Mouse (Mus musculus) MEL (cell line): ENCODE data around the gene Msx2. TPM values are rescaled to one million over a fixed set of nuclear protein-coding genes. Genes with fewer than 3 reads are reported as not detected.
A peak's percentile ranks its signal among the peaks of the same experiment; 100 is the strongest.

Source experiments
- DNase-seq: peaks from one replicate; pipeline ENCODE4 v3.0.0; 2011; ENCODE audit warnings: low read depth, low spot score
- H3K27ac ChIP-seq: 2 replicates; pipeline ENCODE4 v1.5.1; 2012; ENCODE audit warnings: low read depth, mild to moderate bottlenecking, control low read depth, low read length, moderate library complexity; ENCODE audit not compliant: control insufficient read depth
- H3K27me3 ChIP-seq, 2 experiments: fragments of 150-350 bp in 1 of 2; sonication (generic) in 1 of 2; 2 replicates each; pipeline ENCODE4 v1.6.1; 2012; ENCODE audit warnings: low read length in 2 of 2, mild to moderate bottlenecking in 2 of 2, improper control_type of control experiment in 1 of 2, moderate library complexity in 1 of 2; ENCODE audit not compliant: insufficient read depth in 2 of 2, control insufficient read depth in 1 of 2
- H3K36me3 ChIP-seq, 2 experiments: 2 replicates each; pipeline ENCODE4 v1.6.1; 2012 to 2014; ENCODE audit warnings: low read length in 2 of 2, improper control_type of control experiment in 1 of 2, inconsistent platforms in 1 of 2, mild to moderate bottlenecking in 1 of 2; ENCODE audit not compliant: insufficient read depth in 2 of 2, control insufficient read depth in 1 of 2
- H3K4me1 ChIP-seq, 2 experiments: fragments of 150-350 bp in 1 of 2; sonication (generic) in 1 of 2; 2 replicates each; pipeline ENCODE4 v1.6.1; 2012; ENCODE audit warnings: low read length in 2 of 2, improper control_type of control experiment in 1 of 2, mild to moderate bottlenecking in 1 of 2; ENCODE audit not compliant: insufficient read depth in 2 of 2, control insufficient read depth in 1 of 2
- H3K4me3 ChIP-seq, 2 experiments: fragments of 150-350 bp in 1 of 2; sonication (generic) in 1 of 2; 2 replicates each; pipeline ENCODE4 v1.5.1; 2012; ENCODE audit warnings: low read depth in 2 of 2, low read length in 2 of 2, mild to moderate bottlenecking in 2 of 2, moderate library complexity in 2 of 2, control low read depth in 1 of 2, improper control_type of control experiment in 1 of 2; ENCODE audit not compliant: control insufficient read depth in 1 of 2, insufficient read depth in 1 of 2
- H3K79me2 ChIP-seq: 2 replicates; pipeline ENCODE4 v1.6.1; 2012; ENCODE audit warnings: mild to moderate bottlenecking, low read length, moderate library complexity; ENCODE audit not compliant: control insufficient read depth, poor library complexity, insufficient read depth
- H3K9ac ChIP-seq: 2 replicates; pipeline ENCODE4 v1.6.1; 2012; ENCODE audit warnings: low read depth, mild to moderate bottlenecking, control low read depth, low read length, moderate library complexity; ENCODE audit not compliant: control insufficient read depth, poor library complexity, severe bottlenecking
- H3K9me3 ChIP-seq: fragments of 150-350 bp; sonication (generic); replicated peaks from 2 replicates; pipeline ENCODE4 v1.6.1; 2012; ENCODE audit warnings: mild to moderate bottlenecking, low read length, improper control_type of control experiment, moderate library complexity; ENCODE audit not compliant: insufficient read depth
- CHD2 ChIP-seq: IDR thresholded peaks from 2 replicates; pipeline ENCODE4 v1.6.1; 2011; ENCODE audit warnings: low read length, improper control_type of control experiment
- CTCF ChIP-seq, 3 experiments: IDR thresholded peaks in 2 of 3; conservative IDR thresholded peaks in 1 of 3; 2 replicates each; pipeline ENCODE4 v1.5.1; 2011 to 2012; ENCODE audit warnings: low read length in 3 of 3, low read depth in 2 of 3, mild to moderate bottlenecking in 2 of 3, improper control_type of control experiment in 1 of 3, inconsistent platforms in 1 of 3, mixed read lengths in 1 of 3, moderate library complexity in 1 of 3; ENCODE audit not compliant: control insufficient read depth in 1 of 3, insufficient read depth in 1 of 3, poor library complexity in 1 of 3, severe bottlenecking in 1 of 3
- ELF1 ChIP-seq: IDR thresholded peaks from 2 replicates; pipeline ENCODE4 v1.6.1; 2014; ENCODE audit warnings: low read depth, mild to moderate bottlenecking, inconsistent platforms, low read length, improper control_type of control experiment, moderate library complexity
- EP300 ChIP-seq, 2 experiments: IDR thresholded peaks; 2 replicates each; pipeline ENCODE4 v1.6.1; 2011; ENCODE audit warnings: improper control_type of control experiment in 2 of 2, low read length in 2 of 2, low read depth in 1 of 2, mild to moderate bottlenecking in 1 of 2
- ETS1 ChIP-seq: IDR thresholded peaks from 2 replicates; pipeline ENCODE4 v1.6.1; 2012; ENCODE audit warnings: low read depth, mild to moderate bottlenecking, inconsistent platforms, low read length, improper control_type of control experiment, moderate library complexity
- GABPA ChIP-seq: IDR thresholded peaks from 2 replicates; pipeline ENCODE4 v1.6.1; 2012; ENCODE audit warnings: low read depth, mild to moderate bottlenecking, inconsistent platforms, low read length, improper control_type of control experiment, moderate library complexity
- HCFC1 ChIP-seq: IDR thresholded peaks from 2 replicates; pipeline ENCODE4 v1.6.1; 2012; ENCODE audit warnings: low read depth, mild to moderate bottlenecking, inconsistent platforms, low read length, improper control_type of control experiment, moderate library complexity
- JUND ChIP-seq: IDR thresholded peaks from 2 replicates; pipeline ENCODE4 v1.6.1; 2011; ENCODE audit warnings: low read depth, mild to moderate bottlenecking, improper control_type of control experiment, low read length
- KAT2A ChIP-seq: conservative IDR thresholded peaks from 2 replicates; pipeline ENCODE4 v1.6.1; 2012; ENCODE audit warnings: low read depth, low read length, improper control_type of control experiment, inconsistent platforms
- MAZ ChIP-seq: IDR thresholded peaks from 2 replicates; pipeline ENCODE4 v1.6.1; 2012; ENCODE audit warnings: low read depth, mild to moderate bottlenecking, inconsistent platforms, low read length, improper control_type of control experiment
- MEF2A ChIP-seq: IDR thresholded peaks from 2 replicates; pipeline ENCODE4 v1.6.1; 2014; ENCODE audit warnings: low read depth, mild to moderate bottlenecking, inconsistent platforms, low read length, improper control_type of control experiment; ENCODE audit not compliant: poor library complexity, insufficient replicate concordance, severe bottlenecking; ENCODE audit errors: extremely low read depth
- MYB ChIP-seq: IDR thresholded peaks from 2 replicates; pipeline ENCODE4 v1.6.1; 2011; ENCODE audit warnings: mild to moderate bottlenecking, low read depth, low read length, improper control_type of control experiment
- MYC ChIP-seq: IDR thresholded peaks from 2 replicates; pipeline ENCODE4 v1.6.1; 2011; ENCODE audit warnings: low read depth, mild to moderate bottlenecking, low read length, improper control_type of control experiment, moderate library complexity
- NELFE ChIP-seq: IDR thresholded peaks from 2 replicates; pipeline ENCODE4 v1.6.1; 2011; ENCODE audit warnings: low read depth, low read length, improper control_type of control experiment
- POLR2A ChIP-seq, 2 experiments: IDR thresholded peaks; 2 replicates each; pipeline ENCODE4 v1.6.1; 2011 to 2012; ENCODE audit warnings: low read length in 2 of 2, mild to moderate bottlenecking in 2 of 2, control low read depth in 1 of 2, improper control_type of control experiment in 1 of 2, low read depth in 1 of 2, moderate library complexity in 1 of 2; ENCODE audit not compliant: control insufficient read depth in 1 of 2, insufficient read depth in 1 of 2, poor library complexity in 1 of 2
- POLR2AphosphoS5 ChIP-seq: IDR thresholded peaks from 2 replicates; pipeline ENCODE4 v1.6.1; 2012; ENCODE audit warnings: low read depth, borderline replicate concordance, mild to moderate bottlenecking, inconsistent platforms, low read length, moderate library complexity, mixed read lengths
- RAD21 ChIP-seq: IDR thresholded peaks from 2 replicates; pipeline ENCODE4 v1.6.1; 2011; ENCODE audit warnings: mild to moderate bottlenecking, low read depth, low read length, improper control_type of control experiment
- RCOR1 ChIP-seq: IDR thresholded peaks from 2 replicates; pipeline ENCODE4 v1.6.1; 2012; ENCODE audit warnings: low read depth, mild to moderate bottlenecking, inconsistent platforms, low read length, improper control_type of control experiment
- SMC3 ChIP-seq: IDR thresholded peaks from 2 replicates; pipeline ENCODE4 v1.6.1; 2011; ENCODE audit warnings: low read depth, low read length, improper control_type of control experiment
- TAL1 ChIP-seq: IDR thresholded peaks from 2 replicates; pipeline ENCODE4 v1.6.1; 2012; ENCODE audit warnings: mild to moderate bottlenecking, inconsistent platforms, low read length, moderate library complexity, mixed read lengths
- TBP ChIP-seq: IDR thresholded peaks from 2 replicates; pipeline ENCODE4 v1.8.0; 2011; ENCODE audit warnings: low read depth, low read length, improper control_type of control experiment
- UBTF ChIP-seq: IDR thresholded peaks from 2 replicates; pipeline ENCODE4 v1.6.1; 2012; ENCODE audit warnings: low read depth, mild to moderate bottlenecking, inconsistent platforms, low read length, improper control_type of control experiment, moderate library complexity, borderline replicate concordance; ENCODE audit not compliant: insufficient read depth
- USF2 ChIP-seq, 2 experiments: IDR thresholded peaks; 2 replicates each; pipeline ENCODE4 v1.6.1; 2011 to 2012; ENCODE audit warnings: improper control_type of control experiment in 2 of 2, low read length in 2 of 2, borderline replicate concordance in 1 of 2, inconsistent platforms in 1 of 2, low read depth in 1 of 2, mild to moderate bottlenecking in 1 of 2; ENCODE audit not compliant: insufficient read depth in 1 of 2
- ZKSCAN1 ChIP-seq: IDR thresholded peaks from 2 replicates; pipeline ENCODE4 v1.6.1; 2012; ENCODE audit warnings: low read depth, mild to moderate bottlenecking, inconsistent platforms, low read length, improper control_type of control experiment, moderate library complexity
- ZMIZ1 ChIP-seq: IDR thresholded peaks from 2 replicates; pipeline ENCODE4 v1.6.1; 2012; ENCODE audit warnings: low read depth, mild to moderate bottlenecking, inconsistent platforms, low read length, improper control_type of control experiment, moderate library complexity
- ZNF384 ChIP-seq: IDR thresholded peaks from 2 replicates; pipeline ENCODE4 v1.6.1; 2012; ENCODE audit warnings: low read depth, mild to moderate bottlenecking, inconsistent platforms, low read length, improper control_type of control experiment
- polyA plus RNA-seq, 2 experiments: library from polyadenylated mRNA; stranded (reverse) in 1 of 2; unstranded in 1 of 2; fragments of >175 nt in 1 of 2; fragments of >200 nt in 1 of 2; gene quantifications; 2 replicates each; pipeline versions ENCODE4 v1.2.1 to v1.2.4; 2012; ENCODE audit warnings: low replicate concordance in 2 of 2, low read depth in 1 of 2; ENCODE audit not compliant: insufficient read length in 2 of 2, insufficient read depth in 1 of 2, missing spikeins in 1 of 2
- total RNA-seq: library from RNA; depleted of rRNA; stranded (reverse); fragments of 300-350 nt; gene quantifications from 2 replicates; pipeline ENCODE4 v1.2.3, GENCODE M21; 2012

Msx2 gene
- total and polyA plus RNA-seq, 3 experiments: not detected

GRCm38 (mm10) chr13:53514574-53514973, 41.7 kb upstream of the Msx2 start:
- Histone ChIP-seq H3K27ac (no peak overlapping the region), H3K4me1 (no peaks in the 10 kb centered on the region), H3K4me3 (no peak overlapping the region), H3K9me3 (no peaks in the 10 kb centered on the region), H3K9ac (no peak overlapping the region), H3K79me2 (no peaks in the 10 kb centered on the region), H3K27me3 (no peaks in the 10 kb centered on the region)
- peak; percentile 19 for DNase-seq
- TF ChIP-seq ZKSCAN1 (no peak), USF2 (IDR thresholded peaks at IDR 0.05; ENCODE audit: borderline replicate concordance in 1 of 2, insufficient read depth in 1 of 2, low read depth in 1 of 2, low read length in 2 of 2) (no peak), KAT2A (no peak), GABPA (no peak), MYB (no peak), UBTF (no peak), CTCF (IDR thresholded peaks at IDR 0.05 in 2 of 3, conservative IDR thresholded peaks at IDR 0.05 in 1 of 3; ENCODE audit: control insufficient read depth in 1 of 3, insufficient read depth in 1 of 3, low read depth in 2 of 3, low read length in 3 of 3, poor library complexity in 1 of 3, severe bottlenecking in 1 of 3) (no peak), CHD2 (no peak), RCOR1 (no peak), MYC (no peak), ZNF384 (no peak), POLR2A (IDR thresholded peaks at IDR 0.05; ENCODE audit: control insufficient read depth in 1 of 2, insufficient read depth in 1 of 2, low read depth in 1 of 2, low read length in 2 of 2, poor library complexity in 1 of 2) (no peak), RAD21 (no peak), MAZ (no peak), SMC3 (no peak)
- TF ChIP-seq, all 39 proteins: peak for 0
- H3K36me3 ChIP-seq: no peaks in the 10 kb centered on the region

- H3K9me3 ChIP-seq: no peaks in the 10 kb centered on the region
- no peak overlapping the region for H3K4me3 ChIP-seq
- H3K27ac ChIP-seq: no peak overlapping the region
- H3K36me3 ChIP-seq: no peaks in the 10 kb centered on the region
- H3K27me3 ChIP-seq: no peaks in the 10 kb centered on the region
- no peak for TF ChIP-seq HCFC1
- TF ChIP-seq KAT2A: no peak
- no peak for TF ChIP-seq USF2 (IDR thresholded peaks at IDR 0.05; ENCODE audit: borderline replicate concordance in 1 of 2, insufficient read depth in 1 of 2, low read depth in 1 of 2, low read length in 2 of 2)
- no peak for TF ChIP-seq POLR2A (IDR thresholded peaks at IDR 0.05; ENCODE audit: control insufficient read depth in 1 of 2, insufficient read depth in 1 of 2, low read depth in 1 of 2, low read length in 2 of 2, poor library complexity in 1 of 2)
- TF ChIP-seq CTCF (IDR thresholded peaks at IDR 0.05 in 2 of 3, conservative IDR thresholded peaks at IDR 0.05 in 1 of 3; ENCODE audit: control insufficient read depth in 1 of 3, insufficient read depth in 1 of 3, low read depth in 2 of 3, low read length in 3 of 3, poor library complexity in 1 of 3, severe bottlenecking in 1 of 3): no peak
- no peak for TF ChIP-seq RAD21
- TF ChIP-seq NELFE: no peak
- no peak for TF ChIP-seq ZMIZ1
- TF ChIP-seq CHD2: no peak
- TF ChIP-seq JUND: no peak
- TF ChIP-seq MEF2A: no peak
- TF ChIP-seq ZNF384: no peak
- no peak for TF ChIP-seq EP300 (IDR thresholded peaks at IDR 0.05; ENCODE audit: low read depth in 1 of 2, low read length in 2 of 2)
- TF ChIP-seq TAL1: no peak
- no peak for TF ChIP-seq MAZ
- TF ChIP-seq ELF1: no peak
- no peak for TF ChIP-seq POLR2AphosphoS5
- no peak for TF ChIP-seq TBP
- no peak for TF ChIP-seq ETS1
- H3K9ac ChIP-seq: no peak overlapping the region
- peak; percentile 1 for DNase-seq
- H3K79me2 ChIP-seq: no peaks in the 10 kb centered on the region
- H3K4me1 ChIP-seq: no peaks in the 10 kb centered on the region
Measured at GRCm38 (mm10) chr13:53511366-53511765, 38.5 kb upstream of the Msx2 start.
